9 mouse cellular contexts compared by ENCODE assay signal in genomic region chr2:131416482-131416881, GRCm38 (mm10).
DNase-seq lines count a peak whose midpoint lies in the region; ATAC-seq and TF ChIP-seq lines count a peak whose summit lies in the region.
"Had no signal": no experiment of that assay in that cellular context is flagged by ENCODE, and none has a peak within 500 bp of the region (broad histone marks: within the 10 kb centered on the region; RNA-seq: fewer than 3 reads in every experiment).

No protein-coding gene starts in this region.

- TF ChIP-seq CTCF in brain, embryonic 14.5 days (IDR thresholded peaks at IDR 0.05; ENCODE audit: borderline replicate concordance, extremely low read depth, insufficient read depth, insufficient read length), result peak; percentile 75

- no peak for ATAC-seq in midbrain, embryonic 14.5 days (ENCODE audit: low FRiP score, low TSS enrichment)
- ATAC-seq in midbrain, embryonic 16.5 days, result no peak
- ATAC-seq in forebrain, embryonic 13.5 days, result peak; percentile 38; the same call in 1 of the 2 replicates
- peak; percentile 97 for ATAC-seq in megakaryocyte, adult 5-6 weeks (ENCODE audit: poor library complexity, severe bottlenecking)

- no peak overlapping the region for H3K4me3 ChIP-seq in midbrain, embryonic 14.5 days (replicated peaks; ENCODE audit: low read depth, low read length)
- H3K4me3 ChIP-seq in midbrain, embryonic 16.5 days (ENCODE audit: low read depth, low read length), result no peak overlapping the region
- H3K4me3 ChIP-seq in forebrain, embryonic 13.5 days, result no peak overlapping the region
- H3K4me3 ChIP-seq: myocyte had no signal

- no peak for TF ChIP-seq POLR2A in brain, embryonic 14.5 days (IDR thresholded peaks at IDR 0.05; ENCODE audit: borderline replicate concordance, extremely low read depth, insufficient read depth, insufficient read length, poor library complexity, severe bottlenecking)

- no peak overlapping the region for H3K4me2 ChIP-seq in midbrain, embryonic 14.5 days (ENCODE audit: low read length)
- no peak overlapping the region for H3K4me2 ChIP-seq in midbrain, embryonic 16.5 days (ENCODE audit: low read length)
- no peak overlapping the region for H3K4me2 ChIP-seq in forebrain, embryonic 13.5 days

- no peaks in the 10 kb centered on the region for H3K27me3 ChIP-seq in midbrain, embryonic 14.5 days (ENCODE audit: control insufficient read depth, insufficient read depth, low read length)
- no peaks in the 10 kb centered on the region for H3K27me3 ChIP-seq in midbrain, embryonic 16.5 days (ENCODE audit: control insufficient read depth, insufficient read depth, low read depth, low read length)
- H3K27me3 ChIP-seq in forebrain, embryonic 13.5 days, result no peaks in the 10 kb centered on the region

- DNase-seq in midbrain, embryonic 14.5 days, result peak; percentile 67
- peak; percentile 54 for DNase-seq in brain, embryonic 14.5 days (ENCODE audit: low read depth)
- peak; percentile 78 for DNase-seq in heart, postnatal 4 days
- DNase-seq in layer of hippocampus, postnatal 14 days (ENCODE audit: low spot score in 2 of 2), result peak; percentile 42 to 66
- peak; percentile 80 for DNase-seq in testis, postnatal 10 days (ENCODE audit: low spot score)

- no peaks in the 10 kb centered on the region for H3K36me3 ChIP-seq in midbrain, embryonic 14.5 days (ENCODE audit: control insufficient read depth, insufficient read depth, low read length)
- H3K36me3 ChIP-seq in midbrain, embryonic 16.5 days (ENCODE audit: control insufficient read depth, insufficient read depth, low read length), result no peaks in the 10 kb centered on the region
- no peaks in the 10 kb centered on the region for H3K36me3 ChIP-seq in forebrain, embryonic 13.5 days (ENCODE audit: poor library complexity, severe bottlenecking)

- H3K4me1 ChIP-seq in midbrain, embryonic 14.5 days (ENCODE audit: control insufficient read depth, insufficient read depth, low read length), result no peaks in the 10 kb centered on the region
- H3K4me1 ChIP-seq in midbrain, embryonic 16.5 days (ENCODE audit: control insufficient read depth, insufficient read depth, low read length), result no peaks in the 10 kb centered on the region
- no peaks in the 10 kb centered on the region for H3K4me1 ChIP-seq in forebrain, embryonic 13.5 days

- H3K9me3 ChIP-seq in midbrain, embryonic 14.5 days (ENCODE audit: control insufficient read depth, low read length), result no peaks in the 10 kb centered on the region
- H3K9me3 ChIP-seq in midbrain, embryonic 16.5 days (replicated peaks; ENCODE audit: control insufficient read depth, low read length, poor library complexity, severe bottlenecking), result no peaks in the 10 kb centered on the region
- no peaks in the 10 kb centered on the region for H3K9me3 ChIP-seq in forebrain, embryonic 13.5 days (replicated peaks)

- H3K9ac ChIP-seq in midbrain, embryonic 14.5 days (replicated peaks; ENCODE audit: low read length), result no peak overlapping the region
- H3K9ac ChIP-seq in midbrain, embryonic 16.5 days (ENCODE audit: low read depth, low read length), result no peak overlapping the region
- H3K9ac ChIP-seq in forebrain, embryonic 13.5 days, result no peak overlapping the region

- 41% methylated on average over 6 of the region's 6 CpGs for WGBS in midbrain, embryonic 14.5 days
- WGBS in midbrain, embryonic 16.5 days, result 40% methylated on average over 6 of the region's 6 CpGs
- WGBS in forebrain, embryonic 13.5 days, result 29% methylated on average over 6 of the region's 6 CpGs

- H3K27ac ChIP-seq in midbrain, embryonic 14.5 days (replicated peaks; ENCODE audit: low read depth, low read length), result no peak overlapping the region
- no peak overlapping the region for H3K27ac ChIP-seq in midbrain, embryonic 16.5 days (ENCODE audit: low read length)
- H3K27ac ChIP-seq in forebrain, embryonic 13.5 days, result no peak overlapping the region

Comparison
In these comparisons a context has a peak if more than half of its experiments do, and no peak if none do; other contexts are left out.
1. ATAC-seq: peak in forebrain, embryonic 13.5 days (single experiment) and megakaryocyte, adult 5-6 weeks (single experiment); none in midbrain, embryonic 14.5 days (single experiment) and midbrain, embryonic 16.5 days (single experiment).
2. Peak in every context shown above with its lines, with median percentiles within 50 percentile points of each other: DNase-seq.